Mouse (Mus musculus): Measurements from ENCODE around the gene Gm10803. TPM values are rescaled to one million over a fixed set of nuclear protein-coding genes. Genes with fewer than 3 reads are reported as not detected.

Gm10803 gene
- polyA plus RNA-seq, 1 experiment from 2014 or later: not detected

- Histone ChIP-seq H3K4me1 (ENCODE audit: insufficient read depth, low read depth, low read length) (no peaks in the 10 kb centered on the region), H3K27ac (ENCODE audit: low read length) (no peak overlapping the region), H3K9ac (replicated peaks; ENCODE audit: low read depth) (no peak overlapping the region), H3K27me3 (replicated peaks; ENCODE audit: insufficient read depth, low read length) (no peaks in the 10 kb centered on the region), H3K36me3 (ENCODE audit: insufficient read depth, low read length) (no peaks in the 10 kb centered on the region), H3K4me3 (ENCODE audit: low read depth, low read length) (no peak overlapping the region), H3K9me3 (ENCODE audit: low read length) (no peaks in the 10 kb centered on the region), H3K4me2 (replicated peaks; ENCODE audit: low read depth, low read length) (no peak overlapping the region)
- no peak for DNase-seq (ENCODE audit: low spot score)
- whole genome bisulfite sequencing: 60% methylated on average over 10 of the region's 10 CpGs
- no peak for ATAC-seq
- TF ChIP-seq EP300 (IDR thresholded peaks at IDR 0.05): no peak
These were observed 7.5 kb upstream of the Gm10803 start for GRCm38 (mm10) chr2:93552676-93553521.

DNA sequence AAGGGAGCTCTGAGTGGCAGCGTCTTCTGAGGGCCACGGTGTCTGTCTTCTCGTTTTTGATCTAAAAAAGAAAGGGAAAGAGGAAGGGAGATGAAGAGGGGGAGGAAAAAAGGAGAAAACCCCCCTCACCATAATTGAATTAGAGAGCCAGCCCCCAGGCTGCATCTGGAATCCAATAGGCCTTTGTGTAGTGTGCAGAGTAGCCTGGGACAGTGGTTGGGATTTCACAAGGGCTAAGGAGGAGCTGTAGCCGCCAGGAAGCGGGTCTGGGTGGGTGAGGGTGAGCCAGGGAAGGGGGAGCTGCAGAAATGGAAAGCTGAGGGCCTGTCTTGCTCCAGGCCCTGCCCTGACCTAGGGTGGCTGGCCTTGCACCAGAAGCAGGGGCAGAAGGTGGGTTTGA lies 6.5 kb upstream of the Gm10803 start:
- no peak overlapping the region for H3K9ac ChIP-seq (replicated peaks; ENCODE audit: low read depth)
- H3K4me2 ChIP-seq (replicated peaks; ENCODE audit: low read depth, low read length): no peak overlapping the region
- TF ChIP-seq CTCF (IDR thresholded peaks at IDR 0.05) (no peak), EP300 (IDR thresholded peaks at IDR 0.05) (no peak)
- 65% methylated on average over 5 of the region's 5 CpGs for WGBS
- H3K4me3 ChIP-seq (ENCODE audit: low read depth, low read length): no peak overlapping the region
- no peak for DNase-seq (ENCODE audit: low spot score)
- no peaks in the 10 kb centered on the region for H3K9me3 ChIP-seq (ENCODE audit: low read length)
- no peaks in the 10 kb centered on the region for H3K27me3 ChIP-seq (replicated peaks; ENCODE audit: insufficient read depth, low read length)
- no peaks in the 10 kb centered on the region for H3K36me3 ChIP-seq (ENCODE audit: insufficient read depth, low read length)
- H3K4me1 ChIP-seq (ENCODE audit: insufficient read depth, low read depth, low read length): no peaks in the 10 kb centered on the region
- ATAC-seq: no peak
- H3K27ac ChIP-seq (ENCODE audit: low read length): no peak overlapping the region

DNA sequence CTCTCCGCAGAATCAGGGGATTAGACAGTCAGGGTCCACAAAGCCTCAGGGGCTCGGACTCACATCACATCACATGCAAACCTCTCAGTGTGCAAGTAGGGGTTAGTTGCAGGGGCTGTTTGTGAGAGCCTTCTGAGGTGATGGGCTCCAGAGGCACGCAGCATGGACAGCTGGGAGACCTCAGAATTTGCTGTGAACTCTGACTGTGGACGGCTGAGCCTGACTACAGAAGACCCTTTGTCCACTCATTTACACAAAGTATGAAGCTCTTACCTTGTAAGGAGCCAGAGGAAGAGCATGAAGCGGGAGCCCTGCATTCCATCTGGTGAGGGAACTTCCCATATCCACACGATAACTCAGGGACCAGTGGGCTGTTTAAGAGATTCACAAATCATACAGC lies 5.3 kb downstream of the Gm10803 start:
- Histone ChIP-seq H3K27me3 (replicated peaks; ENCODE audit: insufficient read depth, low read length) (no peaks in the 10 kb centered on the region), H3K4me3 (ENCODE audit: low read depth, low read length) (no peak overlapping the region), H3K4me2 (replicated peaks; ENCODE audit: low read depth, low read length) (no peak overlapping the region), H3K9me3 (ENCODE audit: low read length) (no peaks in the 10 kb centered on the region), H3K36me3 (ENCODE audit: insufficient read depth, low read length) (no peaks in the 10 kb centered on the region), H3K4me1 (ENCODE audit: insufficient read depth, low read depth, low read length) (no peaks in the 10 kb centered on the region), H3K9ac (replicated peaks; ENCODE audit: low read depth) (no peak overlapping the region), H3K27ac (ENCODE audit: low read length) (no peak overlapping the region)
- no peak for ATAC-seq
- 37% methylated on average over 6 of the region's 6 CpGs for WGBS
- no peak for DNase-seq (ENCODE audit: low spot score)
- TF ChIP-seq CTCF (IDR thresholded peaks at IDR 0.05) (no peak), EP300 (IDR thresholded peaks at IDR 0.05) (no peak)

DNA sequence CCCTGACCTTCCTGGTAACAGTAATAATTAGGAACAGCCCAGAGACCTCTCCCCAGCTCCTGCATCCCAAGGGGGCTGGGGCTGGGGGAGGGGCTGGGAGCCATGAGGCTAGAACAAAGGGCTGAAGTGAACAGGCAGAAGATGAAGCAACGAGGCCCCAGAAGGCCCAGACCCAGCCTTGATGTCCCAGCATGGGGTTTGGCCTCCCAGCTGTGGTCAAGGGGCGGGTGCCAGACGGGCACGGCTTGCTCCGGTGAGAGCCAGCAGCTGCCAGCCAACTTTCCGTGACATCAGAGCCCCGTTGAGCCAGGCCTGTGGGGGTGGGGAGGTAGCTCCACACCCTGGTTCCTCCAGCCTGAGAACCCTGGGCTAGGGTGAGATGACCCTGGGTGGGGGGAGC lies 7.3 kb downstream of the Gm10803 start:
- no peak overlapping the region for H3K4me3 ChIP-seq (ENCODE audit: low read depth, low read length)
- H3K4me2 ChIP-seq (replicated peaks; ENCODE audit: low read depth, low read length): no peak overlapping the region
- no peak overlapping the region for H3K9ac ChIP-seq (replicated peaks; ENCODE audit: low read depth)
- H3K27me3 ChIP-seq (replicated peaks; ENCODE audit: insufficient read depth, low read length): no peaks in the 10 kb centered on the region
- no peaks in the 10 kb centered on the region for H3K36me3 ChIP-seq (ENCODE audit: insufficient read depth, low read length)
- DNase-seq (ENCODE audit: low spot score) (no peak), ATAC-seq (peak; percentile 11; the same call in 1 of the 2 replicates)
- no peak for TF ChIP-seq EP300 (IDR thresholded peaks at IDR 0.05)
- no peak for TF ChIP-seq CTCF (IDR thresholded peaks at IDR 0.05)
- H3K4me1 ChIP-seq (ENCODE audit: insufficient read depth, low read depth, low read length): no peaks in the 10 kb centered on the region
- H3K27ac ChIP-seq (ENCODE audit: low read length): no peak overlapping the region
- no peaks in the 10 kb centered on the region for H3K9me3 ChIP-seq (ENCODE audit: low read length)
- WGBS: 41% methylated on average over 7 of the region's 7 CpGs

DNA sequence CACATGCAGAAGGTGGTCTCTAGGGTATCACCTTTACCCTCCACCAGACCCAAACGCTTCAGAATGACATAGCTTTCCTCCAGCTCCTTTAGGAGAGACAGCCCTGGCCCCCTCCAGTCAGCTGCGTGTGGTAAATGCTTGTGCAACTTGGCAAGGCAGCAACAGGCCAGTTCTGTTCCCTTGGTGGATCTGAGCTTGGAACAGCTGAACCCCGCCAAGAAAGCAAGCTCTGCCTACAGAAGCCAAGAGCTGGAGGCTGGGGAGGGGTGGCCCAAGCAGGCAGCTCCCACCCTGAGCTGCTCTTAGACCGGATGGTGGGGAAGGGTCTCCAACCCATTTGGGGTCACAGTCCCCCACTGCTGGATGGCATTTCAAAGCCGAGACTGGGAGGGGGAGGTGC lies 12.2 kb downstream of the Gm10803 start:
- no peak overlapping the region for H3K4me2 ChIP-seq (replicated peaks; ENCODE audit: low read depth, low read length)
- WGBS: 53% methylated on average over 5 of the region's 5 CpGs
- no peak overlapping the region for H3K9ac ChIP-seq (replicated peaks; ENCODE audit: low read depth)
- H3K27ac ChIP-seq (ENCODE audit: low read length): no peak overlapping the region
- no peaks in the 10 kb centered on the region for H3K27me3 ChIP-seq (replicated peaks; ENCODE audit: insufficient read depth, low read length)
- H3K9me3 ChIP-seq (ENCODE audit: low read length): no peaks in the 10 kb centered on the region
- TF ChIP-seq EP300 (IDR thresholded peaks at IDR 0.05) (no peak), CTCF (IDR thresholded peaks at IDR 0.05) (no peak)
- H3K4me1 ChIP-seq (ENCODE audit: insufficient read depth, low read depth, low read length): no peaks in the 10 kb centered on the region
- DNase-seq (ENCODE audit: low spot score): peak; percentile 54
- H3K4me3 ChIP-seq (ENCODE audit: low read depth, low read length): no peak overlapping the region
- ATAC-seq: peak; percentile 37; the same call in 1 of the 2 replicates
- H3K36me3 ChIP-seq (ENCODE audit: insufficient read depth, low read length): no peaks in the 10 kb centered on the region

GRCm38 (mm10) chr2:93581271-93581670 lies 20.9 kb downstream of the Gm10803 start:
- no peak overlapping the region for H3K4me2 ChIP-seq (replicated peaks; ENCODE audit: low read depth, low read length)
- TF ChIP-seq EP300 (IDR thresholded peaks at IDR 0.05) (no peak), CTCF (IDR thresholded peaks at IDR 0.05) (no peak)
- WGBS: 38% methylated on average over 3 of the region's 3 CpGs
- no peak for ATAC-seq
- H3K27me3 ChIP-seq (replicated peaks; ENCODE audit: insufficient read depth, low read length): no peaks in the 10 kb centered on the region
- DNase-seq (ENCODE audit: low spot score): no peak
- no peaks in the 10 kb centered on the region for H3K4me1 ChIP-seq (ENCODE audit: insufficient read depth, low read depth, low read length)
- H3K9me3 ChIP-seq (ENCODE audit: low read length): no peaks in the 10 kb centered on the region
- H3K27ac ChIP-seq (ENCODE audit: low read length): no peak overlapping the region
- no peak overlapping the region for H3K9ac ChIP-seq (replicated peaks; ENCODE audit: low read depth)
- H3K36me3 ChIP-seq (ENCODE audit: insufficient read depth, low read length): no peaks in the 10 kb centered on the region; the same call in 1 of the 2 replicates
- no peak overlapping the region for H3K4me3 ChIP-seq (ENCODE audit: low read depth, low read length)

Data from lung, postnatal 0 days (tissue).